24 mouse cellular contexts compared by ENCODE assay signal in the genomic region with DNA sequence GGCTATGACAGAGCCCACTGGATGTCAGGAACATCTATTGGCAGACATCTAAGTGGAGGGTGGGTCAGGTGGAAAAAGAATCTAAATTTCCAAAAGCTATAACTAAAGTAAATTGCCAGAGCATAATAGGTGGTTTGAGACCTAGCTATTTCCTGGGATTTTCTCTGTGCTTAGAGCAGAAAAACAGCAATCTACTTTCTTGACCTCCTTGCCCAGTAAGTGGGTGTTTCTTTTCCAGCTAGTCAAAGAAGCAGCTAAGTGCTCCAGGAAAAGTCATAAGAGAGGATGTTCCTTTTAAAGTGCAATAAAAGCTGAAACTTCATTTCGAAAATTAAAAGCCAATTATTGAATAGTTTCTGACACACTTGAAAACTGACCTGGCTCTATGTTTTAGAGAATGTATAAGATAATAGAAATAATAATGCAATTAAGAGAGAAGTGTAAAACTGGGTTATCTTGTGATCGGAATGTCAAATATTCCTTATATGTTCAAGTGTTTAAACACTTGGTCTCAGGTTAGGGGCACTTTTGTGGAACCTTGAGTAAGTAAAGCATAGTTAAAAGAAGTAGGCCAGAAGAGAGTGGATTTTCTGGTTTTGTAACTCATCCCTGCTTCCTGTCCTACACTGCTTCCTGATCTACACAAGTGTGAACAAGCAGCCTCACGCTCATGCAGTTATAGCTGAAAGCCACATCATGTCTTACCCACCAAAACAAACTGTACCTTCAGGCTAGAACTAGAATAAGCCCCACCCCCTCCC.
DNase-seq lines count a peak whose midpoint lies in the region; ATAC-seq and TF ChIP-seq lines count a peak whose summit lies in the region.
"Had no signal": no experiment of that assay in that cellular context is flagged by ENCODE, and none has a peak within 500 bp of the region (broad histone marks: within the 10 kb centered on the region; RNA-seq: fewer than 3 reads in every experiment).

No protein-coding gene starts in this region.

- H3K9me3 ChIP-seq in lung, embryonic 14.5 days (ENCODE audit: low read depth, low read length): no peaks in the 10 kb centered on the region
- H3K9me3 ChIP-seq: forebrain, embryonic 10.5 days; forebrain, embryonic 13.5 days; hindbrain, embryonic 12.5 days; hindbrain, embryonic 15.5 days had no signal

- H3K4me3 ChIP-seq in lung, embryonic 14.5 days (ENCODE audit: low read depth, low read length): no peak overlapping the region
- H3K4me3 ChIP-seq: forebrain, embryonic 10.5 days; forebrain, embryonic 13.5 days; heart, adult 2 months; hindbrain, embryonic 12.5 days; hindbrain, embryonic 15.5 days had no signal

- H3K4me2 ChIP-seq in lung, embryonic 14.5 days: no peak overlapping the region
- H3K4me2 ChIP-seq: forebrain, embryonic 13.5 days; heart, embryonic 11.5 days; hindbrain, embryonic 12.5 days; hindbrain, embryonic 15.5 days had no signal

- H3K4me1 ChIP-seq in lung, embryonic 14.5 days (ENCODE audit: insufficient read depth): no peaks in the 10 kb centered on the region
- H3K4me1 ChIP-seq: forebrain, embryonic 10.5 days; forebrain, embryonic 13.5 days; hindbrain, embryonic 12.5 days; hindbrain, embryonic 15.5 days had no signal

- WGBS in lung, embryonic 14.5 days: 58% methylated on average over 3 of the region's 3 CpGs

- DNase-seq in lung, embryonic 14.5 days: peak; percentile 66
- no peak for DNase-seq in lung, postnatal 14 days
- DNase-seq in urinary bladder, postnatal 14 days (ENCODE audit: low spot score): peak; percentile 5
- DNase-seq in urinary bladder, postnatal 4 days (ENCODE audit: low spot score in 2 of 2): no peak
- DNase-seq in lung, postnatal 10 days: peak; percentile 4
- no peak for DNase-seq in cerebellum, adult 9-11 months
- DNase-seq in heart, adult 9 months (ENCODE audit: low spot score in 2 of 2): no peak
- DNase-seq: adrenal gland, adult 2 months; adrenal gland, postnatal 14 days; cerebellum, adult 11 months; cerebellum, adult 2 months; cerebellum, postnatal 10 days; cerebellum, postnatal 36 days; embryo, embryonic 11 days; gastrocnemius, postnatal 10 days; gastrocnemius, postnatal 36 days; heart, adult 2 months had no signal

- TF ChIP-seq CTCF in lung, embryonic 14.5 days (IDR thresholded peaks at IDR 0.05; ENCODE audit: low read depth): no peak

- peak overlapping the region; percentile 61; the same call in 1 of the 2 replicates for H3K27ac ChIP-seq in lung, embryonic 14.5 days (ENCODE audit: low read depth)
- H3K27ac ChIP-seq: forebrain, embryonic 10.5 days; forebrain, embryonic 13.5 days; heart, adult 2 months; hindbrain, embryonic 12.5 days; hindbrain, embryonic 15.5 days had no signal

- H3K36me3 ChIP-seq in lung, embryonic 14.5 days (ENCODE audit: insufficient read depth): no peaks in the 10 kb centered on the region
- H3K36me3 ChIP-seq: forebrain, embryonic 10.5 days; hindbrain, embryonic 12.5 days; hindbrain, embryonic 15.5 days had no signal

- H3K9ac ChIP-seq in lung, embryonic 14.5 days: no peak overlapping the region
- H3K9ac ChIP-seq: forebrain, embryonic 13.5 days; hindbrain, embryonic 12.5 days; hindbrain, embryonic 15.5 days had no signal

- ATAC-seq in lung, embryonic 14.5 days (ENCODE audit: insufficient read depth): peak; percentile 88
- ATAC-seq: CD4-positive, CD25-positive, alpha-beta regulatory T cell, adult 4 months; forebrain, embryonic 13.5 days; forebrain, embryonic 16.5 days had no signal

- no peaks in the 10 kb centered on the region for H3K27me3 ChIP-seq in lung, embryonic 14.5 days (ENCODE audit: insufficient read depth, low read length)
- H3K27me3 ChIP-seq: forebrain, embryonic 13.5 days; hindbrain, embryonic 12.5 days; hindbrain, embryonic 15.5 days had no signal

Comparison
In these comparisons a context has a peak if more than half of its experiments do, and no peak if none do; other contexts are left out.
1. DNase-seq: peak in lung, embryonic 14.5 days (single experiment), urinary bladder, postnatal 14 days (single experiment) and lung, postnatal 10 days (single experiment); none in lung, postnatal 14 days (single experiment), urinary bladder, postnatal 4 days (0 of 2), cerebellum, adult 9-11 months (single experiment) and heart, adult 9 months (0 of 2).